Mouse (Mus musculus) spleen, postnatal 10 days (tissue): ENCODE data around the gene Gm5447.
A peak's percentile ranks its signal among the peaks of the same experiment; 100 is the strongest.

ENCODE experiments used
- DNase-seq, 2 experiments: peaks; one replicate each; pipeline ENCODE4 v3.0.0; 2021 to 2022; ENCODE audit warnings: low spot score in 2 of 2

The Gm5447 gene

GRCm38 (mm10) chr13:30985598-30986466 is 11.8 kb downstream of the Gm5447 start:
- peak in 1 of 2 experiments; percentile 26 for DNase-seq

- no peak for DNase-seq
These were observed 13.0 kb downstream of the Gm5447 start for GRCm38 (mm10) chr13:30986934-30987455.

- no peak for DNase-seq
These were observed 13.7 kb downstream of the Gm5447 start for GRCm38 (mm10) chr13:30987686-30988085.

GRCm38 (mm10) chr13:30989710-30990109 is 15.7 kb downstream of the Gm5447 start:
- no peak for DNase-seq

GRCm38 (mm10) chr13:30990233-30990632 is 16.2 kb downstream of the Gm5447 start:
- DNase-seq, result no peak

- peak in 1 of 2 experiments; percentile 49 for DNase-seq
These were observed 19.8 kb downstream of the Gm5447 start for GRCm38 (mm10) chr13:30993819-30994218.

- no peak for DNase-seq
These were observed 20.4 kb downstream of the Gm5447 start for GRCm38 (mm10) chr13:30994249-30994858.

GRCm38 (mm10) chr13:30997526-30998253 is 23.7 kb downstream of the Gm5447 start:
- DNase-seq, result no peak

- DNase-seq, result no peak
These were observed 25.8 kb downstream of the Gm5447 start for GRCm38 (mm10) chr13:30999799-31000198.

- no peak for DNase-seq
These were observed 30.5 kb downstream of the Gm5447 start for GRCm38 (mm10) chr13:31004458-31004857.

- no peak for DNase-seq
These were observed 31.0 kb downstream of the Gm5447 start for GRCm38 (mm10) chr13:31004995-31005394.

GRCm38 (mm10) chr13:31017545-31017944 is 43.5 kb downstream of the Gm5447 start:
- no peak for DNase-seq

- no peak for DNase-seq
These were observed 47.5 kb downstream of the Gm5447 start for GRCm38 (mm10) chr13:31021514-31021913.

- DNase-seq, result no peak
These were observed 47.9 kb downstream of the Gm5447 start for GRCm38 (mm10) chr13:31021927-31022326.

- no peak for DNase-seq
These were observed 49.7 kb downstream of the Gm5447 start for GRCm38 (mm10) chr13:31023664-31024063.
